Mouse (Mus musculus): ENCODE measurements around the gene Kcnk12. TPM values are rescaled to one million over a fixed set of nuclear protein-coding genes. Genes with fewer than 3 reads are reported as not detected.

Kcnk12 gene
- polyA plus RNA-seq, 1 experiment from 2014 or later, result not detected

Other genes with a start within 250 kb of the Kcnk12 start
- gene Epcam, start 162.0 kb downstream of the Kcnk12 start, polyA plus RNA-seq (2015; fragmentation: Nextera tagmentation; extraction: Ambion mirVana), result 54.6 and 61.8 TPM in 2 replicates
- 84.6 and 85.5 TPM in 2 replicates for gene Msh2, start 125.7 kb downstream of the Kcnk12 start, polyA plus RNA-seq (2015; fragmentation: Nextera tagmentation; extraction: Ambion mirVana)
- gene Rpl36-ps4, start 123.0 kb upstream of the Kcnk12 start, polyA plus RNA-seq (2015; fragmentation: Nextera tagmentation; extraction: Ambion mirVana), result not detected in 2 replicates
- 58.5 and 62.8 TPM in 2 replicates for gene Msh6, start 177.1 kb upstream of the Kcnk12 start, polyA plus RNA-seq (2015; fragmentation: Nextera tagmentation; extraction: Ambion mirVana)